ENCODE assay signal across 8 mouse cellular contexts in the genomic region with DNA sequence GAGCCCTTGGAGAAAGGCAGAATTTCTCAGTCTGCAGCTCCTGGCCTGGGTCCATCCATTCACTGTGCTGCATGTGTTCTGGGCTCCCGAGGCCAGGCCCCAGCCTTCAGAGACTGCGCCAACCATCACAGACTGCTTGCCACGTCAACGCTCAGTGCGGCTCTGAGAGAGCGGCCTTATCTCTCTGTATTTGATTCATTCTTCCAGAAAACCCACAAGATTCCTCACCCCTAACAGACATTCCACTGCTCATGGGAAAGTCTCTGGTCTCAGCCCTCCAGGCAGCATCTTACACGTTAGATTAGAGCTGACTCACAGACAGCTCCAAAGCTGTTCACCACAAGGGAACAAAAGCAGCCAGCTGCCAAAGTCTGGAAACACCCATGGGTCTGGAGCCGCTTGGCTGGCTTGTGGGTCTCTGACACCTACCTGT.
DNase-seq lines count a peak whose midpoint lies in the region; ATAC-seq and TF ChIP-seq lines count a peak whose summit lies in the region.

No protein-coding gene starts in this region.

- H3K27me3 ChIP-seq in midbrain, postnatal 0 days (ENCODE audit: insufficient read depth, low read length), result 0 out of 2 replicates have a peak, but pooled peaks cover under 1% of the 10 kb centered on the region
- H3K27me3 ChIP-seq in midbrain, embryonic 15.5 days (replicated peaks), result peaks cover 12% of the 10 kb centered on the region; the same call in 1 of the 2 replicates

- H3K4me3 ChIP-seq in midbrain, postnatal 0 days (ENCODE audit: low read depth, low read length), result no peak overlapping the region
- H3K4me3 ChIP-seq in midbrain, embryonic 15.5 days, result no peak overlapping the region

- no peaks in the 10 kb centered on the region for H3K36me3 ChIP-seq in midbrain, postnatal 0 days (ENCODE audit: insufficient read depth, low read length)
- H3K36me3 ChIP-seq in midbrain, embryonic 15.5 days (replicated peaks), result no peaks in the 10 kb centered on the region

- H3K4me2 ChIP-seq in midbrain, postnatal 0 days (ENCODE audit: low read depth, low read length, poor library complexity, severe bottlenecking), result no peak overlapping the region
- H3K4me2 ChIP-seq in midbrain, embryonic 15.5 days, result no peak overlapping the region

- H3K9ac ChIP-seq in midbrain, postnatal 0 days (replicated peaks; ENCODE audit: low read length, poor library complexity, severe bottlenecking), result no peak overlapping the region
- no peak overlapping the region for H3K9ac ChIP-seq in midbrain, embryonic 15.5 days

- H3K27ac ChIP-seq in midbrain, postnatal 0 days (ENCODE audit: low read depth, low read length), result 0 out of 2 replicates have a peak overlapping the region, but pooled peaks have one; percentile 12
- no peak overlapping the region for H3K27ac ChIP-seq in midbrain, embryonic 15.5 days

- ATAC-seq in midbrain, postnatal 0 days (ENCODE audit: low FRiP score), result 0 out of 2 replicates have a peak, but pooled peaks have one; percentile 52
- no peak for ATAC-seq in midbrain, embryonic 15.5 days (replicated peaks)
- ATAC-seq in cerebellum, adult (ENCODE audit: insufficient number of reproducible peaks, low FRiP score, low TSS enrichment), result peak; percentile 82; the same call in 1 of the 2 replicates

- DNase-seq in midbrain, postnatal 0 days (ENCODE audit: low spot score), result peak; percentile 56
- peak; percentile 70 to 74 for DNase-seq in heart, adult 9 months (ENCODE audit: low spot score in 2 of 2)
- DNase-seq in layer of hippocampus, postnatal 14 days (ENCODE audit: low spot score in 2 of 2), result peak; percentile 38 to 66
- peak; percentile 29 for DNase-seq in right cerebral cortex, postnatal 25 days
- no peak for DNase-seq in embryo, embryonic 10 days (ENCODE audit: low spot score)
- no peak for DNase-seq in testis, postnatal 10 days (ENCODE audit: low spot score)

- TF ChIP-seq CTCF in midbrain, postnatal 0 days (IDR thresholded peaks at IDR 0.05), result no peak

- H3K4me1 ChIP-seq in midbrain, postnatal 0 days (ENCODE audit: insufficient read depth, low read length), result peaks cover 5% of the 10 kb centered on the region; the same call in 1 of the 2 replicates
- H3K4me1 ChIP-seq in midbrain, embryonic 15.5 days, result peaks cover 11% of the 10 kb centered on the region; the same call in 1 of the 2 replicates

- WGBS in midbrain, postnatal 0 days, result 54% methylated on average over 8 of the region's 8 CpGs
- 73% methylated on average over 8 of the region's 8 CpGs for WGBS in midbrain, embryonic 15.5 days

- no peaks in the 10 kb centered on the region for H3K9me3 ChIP-seq in midbrain, postnatal 0 days (ENCODE audit: low read length)
- no peaks in the 10 kb centered on the region for H3K9me3 ChIP-seq in midbrain, embryonic 15.5 days

Comparison
In these comparisons a context has a peak if more than half of its experiments do, and no peak if none do; other contexts are left out.
1. DNase-seq: peak in midbrain, postnatal 0 days (single experiment), heart, adult 9 months (2 of 2), layer of hippocampus, postnatal 14 days (2 of 2) and right cerebral cortex, postnatal 25 days (single experiment); none in embryo, embryonic 10 days (single experiment) and testis, postnatal 10 days (single experiment).